Comparison of ENCODE assay signal across 9 mouse cellular contexts in genomic region chr13:30566767-30567166, GRCm38 (mm10). TPM values are rescaled to one million over a fixed set of nuclear protein-coding genes. Genes with fewer than 3 reads are reported as not detected.
DNase-seq lines count a peak whose midpoint lies in the region; ATAC-seq lines count a peak whose summit lies in the region.
"Had no signal": no experiment of that assay in that cellular context is flagged by ENCODE, and none has a peak within 500 bp of the region (broad histone marks: within the 10 kb centered on the region; RNA-seq: fewer than 3 reads in every experiment).

No protein-coding gene starts in this region.

- H3K4me1 ChIP-seq in hindbrain, embryonic 11.5 days (replicated peaks; ENCODE audit: control insufficient read depth, insufficient read depth, low read length), result no peaks in the 10 kb centered on the region
- no peaks in the 10 kb centered on the region for H3K4me1 ChIP-seq in hindbrain, embryonic 13.5 days (replicated peaks)
- no peaks in the 10 kb centered on the region for H3K4me1 ChIP-seq in hindbrain, embryonic 14.5 days (replicated peaks; ENCODE audit: control insufficient read depth, insufficient read depth, low read length)
- H3K4me1 ChIP-seq: limb, embryonic 15.5 days had no signal

- H3K4me3 ChIP-seq in hindbrain, embryonic 11.5 days (ENCODE audit: low read depth, low read length), result no peak overlapping the region
- H3K4me3 ChIP-seq in hindbrain, embryonic 13.5 days, result no peak overlapping the region
- no peak overlapping the region for H3K4me3 ChIP-seq in hindbrain, embryonic 14.5 days (replicated peaks; ENCODE audit: low read length)
- H3K4me3 ChIP-seq: limb, embryonic 15.5 days had no signal

- no peaks in the 10 kb centered on the region for H3K9me3 ChIP-seq in hindbrain, embryonic 11.5 days (ENCODE audit: control insufficient read depth, low read length)
- H3K9me3 ChIP-seq in hindbrain, embryonic 13.5 days, result no peaks in the 10 kb centered on the region
- H3K9me3 ChIP-seq in hindbrain, embryonic 14.5 days (ENCODE audit: control insufficient read depth, low read length), result no peaks in the 10 kb centered on the region
- H3K9me3 ChIP-seq: limb, embryonic 15.5 days had no signal

- no peaks in the 10 kb centered on the region for H3K36me3 ChIP-seq in hindbrain, embryonic 11.5 days (ENCODE audit: control insufficient read depth, insufficient read depth, low read length)
- no peaks in the 10 kb centered on the region for H3K36me3 ChIP-seq in hindbrain, embryonic 13.5 days
- no peaks in the 10 kb centered on the region for H3K36me3 ChIP-seq in hindbrain, embryonic 14.5 days (replicated peaks; ENCODE audit: control insufficient read depth, insufficient read depth)
- H3K36me3 ChIP-seq: limb, embryonic 15.5 days had no signal

- H3K4me2 ChIP-seq in hindbrain, embryonic 11.5 days (replicated peaks; ENCODE audit: low read depth, low read length), result no peak overlapping the region
- H3K4me2 ChIP-seq in hindbrain, embryonic 13.5 days, result no peak overlapping the region
- no peak overlapping the region for H3K4me2 ChIP-seq in hindbrain, embryonic 14.5 days (replicated peaks)
- H3K4me2 ChIP-seq: limb, embryonic 15.5 days had no signal

- H3K27ac ChIP-seq in hindbrain, embryonic 11.5 days (ENCODE audit: low read depth, low read length), result no peak overlapping the region
- no peak overlapping the region for H3K27ac ChIP-seq in hindbrain, embryonic 13.5 days
- H3K27ac ChIP-seq in hindbrain, embryonic 14.5 days, result no peak overlapping the region
- H3K27ac ChIP-seq: limb, embryonic 15.5 days had no signal

- WGBS in hindbrain, embryonic 11.5 days, result 62% methylated on average over 8 of the region's 8 CpGs
- 68% methylated on average over 8 of the region's 8 CpGs for WGBS in hindbrain, embryonic 13.5 days
- 60% methylated on average over 8 of the region's 8 CpGs for WGBS in hindbrain, embryonic 14.5 days

- no peaks in the 10 kb centered on the region for H3K27me3 ChIP-seq in hindbrain, embryonic 11.5 days (ENCODE audit: control insufficient read depth, insufficient read depth, low read length)
- peaks cover 15% of the 10 kb centered on the region; the same call in 1 of the 2 replicates for H3K27me3 ChIP-seq in hindbrain, embryonic 13.5 days
- no peaks in the 10 kb centered on the region for H3K27me3 ChIP-seq in hindbrain, embryonic 14.5 days (ENCODE audit: control insufficient read depth, insufficient read depth, low read length)
- H3K27me3 ChIP-seq: limb, embryonic 15.5 days had no signal

- no peak overlapping the region for H3K9ac ChIP-seq in hindbrain, embryonic 11.5 days (ENCODE audit: low read depth, low read length)
- H3K9ac ChIP-seq in hindbrain, embryonic 13.5 days, result no peak overlapping the region
- H3K9ac ChIP-seq in hindbrain, embryonic 14.5 days, result no peak overlapping the region
- H3K9ac ChIP-seq: limb, embryonic 15.5 days had no signal

- peak; percentile 45 for DNase-seq in hindbrain, embryonic 11.5 days (ENCODE audit: low spot score)
- peak; percentile 37 for DNase-seq in ES-CJ7 (ENCODE audit: low read depth, low spot score)
- peak; percentile 9 for DNase-seq in embryo, embryonic 11.5 days (ENCODE audit: low read depth, low spot score)
- DNase-seq in hindbrain, embryonic 14.5 days (ENCODE audit: low spot score), result peak; percentile 45
- DNase-seq in left cerebral cortex, postnatal 4 days, result peak; percentile 53
- peak; percentile 66 for DNase-seq in right cerebral cortex, adult 18-20 months
- no peak for DNase-seq in yolk sac, embryonic 10.5 days (ENCODE audit: low spot score)

- intact Hi-C loops in left cerebral cortex, postnatal 4 days (cut with DNase I), result loop anchor here (10.0 kb wide), 1 partner anchor 1088 kb away; no protein-coding TSS in a partner anchor

- ATAC-seq in hindbrain, embryonic 11.5 days (ENCODE audit: low FRiP score), result no peak
- no peak for ATAC-seq in hindbrain, embryonic 13.5 days (ENCODE audit: low FRiP score)
- ATAC-seq in hindbrain, embryonic 14.5 days (ENCODE audit: low FRiP score), result no peak

RNA-seq across cellular contexts. Expression of gene Uqcrfs1, which starts 21.6 kb away (rescaled TPM):
- polyA plus RNA-seq in hindbrain, embryonic 11.5 days (2014; fragmentation: Nextera tagmentation; extraction: Ambion mirVana), result 255 and 270 TPM in 2 replicates
- polyA plus RNA-seq in hindbrain, embryonic 13.5 days (2015; fragmentation: Nextera tagmentation; extraction: Ambion mirVana), result 275 and 283 TPM in 2 replicates
- 312 and 319 TPM in 2 replicates for polyA plus RNA-seq in hindbrain, embryonic 14.5 days (2014; fragmentation: Nextera tagmentation; extraction: Ambion mirVana)
- 100 to 1,000 TPM; 130 to 135 TPM for total RNA-seq in left cerebral cortex, postnatal 4 days (2021)
